Mouse (Mus musculus) kidney, embryonic 14.5 days (tissue): ENCODE results near the gene Lrrc3c. TPM values are rescaled to one million over a fixed set of nuclear protein-coding genes. Genes with fewer than 3 reads are reported as not detected.

Source experiments
- ATAC-seq: fragments of 200-750 bp; cut with Nextera tagmentation; 2 replicates; pipeline ENCODE4 v1.8.0; 2017; ENCODE audit warnings: moderate number of reproducible peaks, mild to moderate bottlenecking, moderate TSS enrichment, moderate library complexity; ENCODE audit not compliant: low FRiP score, low TSS enrichment
- H3K27ac ChIP-seq: fragments of 300-500 bp; sonication (generic); 2 replicates; pipeline ENCODE4 v1.5.1; 2014; ENCODE audit warnings: low read depth, mild to moderate bottlenecking, low read length, moderate library complexity, mixed read lengths
- H3K27me3 ChIP-seq: fragments of 300-500 bp; sonication (generic); 2 replicates; pipeline ENCODE4 v1.6.1; 2014; ENCODE audit warnings: mild to moderate bottlenecking, low read length; ENCODE audit not compliant: control insufficient read depth, insufficient read depth
- H3K36me3 ChIP-seq: fragments of 300-500 bp; sonication (generic); 2 replicates; pipeline ENCODE4 v1.6.1; 2014; ENCODE audit warnings: low read length, mixed read lengths; ENCODE audit not compliant: control insufficient read depth, insufficient read depth
- H3K4me1 ChIP-seq: fragments of 300-500 bp; sonication (generic); 2 replicates; pipeline ENCODE4 v1.6.1; 2014; ENCODE audit warnings: low read length, mixed read lengths; ENCODE audit not compliant: control insufficient read depth, insufficient read depth
- H3K4me2 ChIP-seq: fragments of 300-500 bp; sonication (generic); replicated peaks from 2 replicates; pipeline ENCODE4 v1.6.1; 2014; ENCODE audit warnings: low read depth, mild to moderate bottlenecking, low read length
- H3K4me3 ChIP-seq: fragments of 300-500 bp; sonication (generic); 2 replicates; pipeline ENCODE4 v1.5.1; 2014; ENCODE audit warnings: mild to moderate bottlenecking, low read length
- H3K9ac ChIP-seq: fragments of 300-500 bp; sonication (generic); 2 replicates; pipeline ENCODE4 v1.6.1; 2014; ENCODE audit warnings: low read depth, mild to moderate bottlenecking, low read length, moderate library complexity
- H3K9me3 ChIP-seq: fragments of 300-500 bp; sonication (generic); 2 replicates; pipeline ENCODE4 v1.6.1; 2016; ENCODE audit warnings: low read length; ENCODE audit not compliant: control insufficient read depth
- WGBS: fragments of 180-500 bp; shearing (Covaris S2); extraction: QIAGEN DNeasy Blood & Tissue Kit; methylation state at CpG from one replicate; pipeline ENCODE4 v1.1.7; 2014; 5-methylcytosine and 5-hydroxymethylcytosine counted together
- polyA plus RNA-seq: library from polyadenylated mRNA; unstranded; fragments of >200 nt; fragmentation: Nextera tagmentation; extraction: Ambion mirVana; gene quantifications from 2 replicates; pipeline ENCODE4 v1.2.1, GENCODE M21; 2014

Lrrc3c gene
- polyA plus RNA-seq, 1 experiment from 2014 or later: not detected

GRCm38 (mm10) chr11:98589306-98589705 is 8.8 kb upstream of the Lrrc3c start:
- Histone ChIP-seq H3K9me3 (no peaks in the 10 kb centered on the region), H3K9ac (no peak overlapping the region), H3K4me1 (peaks cover 27% of the 10 kb centered on the region), H3K27ac (no peak overlapping the region), H3K36me3 (no peaks in the 10 kb centered on the region), H3K4me2 (no peak overlapping the region), H3K27me3 (peaks cover 3% of the 10 kb centered on the region), H3K4me3 (no peak overlapping the region)
- 81% methylated on average over 8 of the region's 8 CpGs for WGBS
- no peak for ATAC-seq

- no peak overlapping the region for H3K9ac ChIP-seq
- peaks cover 3% of the 10 kb centered on the region for H3K27me3 ChIP-seq
- 57% methylated on average over 19 of the region's 19 CpGs for WGBS
- ATAC-seq: no peak
- H3K4me1 ChIP-seq: peaks cover 20% of the 10 kb centered on the region
- H3K27ac ChIP-seq: no peak overlapping the region
- H3K9me3 ChIP-seq: no peaks in the 10 kb centered on the region
- H3K4me3 ChIP-seq: no peak overlapping the region
- no peaks in the 10 kb centered on the region for H3K36me3 ChIP-seq
- no peak overlapping the region for H3K4me2 ChIP-seq
Measured at GRCm38 (mm10) chr11:98590548-98591445, 7.3 kb upstream of the Lrrc3c start.

- Histone ChIP-seq H3K27ac (no peak overlapping the region), H3K27me3 (peaks cover 13% of the 10 kb centered on the region), H3K4me1 (no peaks in the 10 kb centered on the region), H3K4me3 (no peak overlapping the region), H3K9ac (no peak overlapping the region), H3K36me3 (no peaks in the 10 kb centered on the region), H3K9me3 (no peaks in the 10 kb centered on the region), H3K4me2 (no peak overlapping the region)
- WGBS: 76% methylated on average over 6 of the region's 6 CpGs
- no peak for ATAC-seq
Measured at GRCm38 (mm10) chr11:98595021-98595420, 3.1 kb upstream of the Lrrc3c start.

GRCm38 (mm10) chr11:98595473-98595872 is 2.6 kb upstream of the Lrrc3c start:
- no peak for ATAC-seq
- no peak overlapping the region for H3K9ac ChIP-seq
- WGBS: 85% methylated on average over 10 of the region's 10 CpGs
- H3K9me3 ChIP-seq: no peaks in the 10 kb centered on the region
- no peak overlapping the region for H3K4me2 ChIP-seq
- H3K27me3 ChIP-seq: peaks cover 15% of the 10 kb centered on the region
- H3K36me3 ChIP-seq: no peaks in the 10 kb centered on the region
- no peak overlapping the region for H3K27ac ChIP-seq
- no peaks in the 10 kb centered on the region for H3K4me1 ChIP-seq
- H3K4me3 ChIP-seq: no peak overlapping the region

- Histone ChIP-seq H3K4me3 (no peak overlapping the region), H3K36me3 (no peaks in the 10 kb centered on the region), H3K4me1 (no peaks in the 10 kb centered on the region), H3K4me2 (no peak overlapping the region), H3K27ac (no peak overlapping the region), H3K9ac (no peak overlapping the region), H3K9me3 (no peaks in the 10 kb centered on the region), H3K27me3 (peaks cover 18% of the 10 kb centered on the region)
- 82% methylated on average over 3 of the region's 3 CpGs for WGBS
- ATAC-seq: no peak
Measured at GRCm38 (mm10) chr11:98595955-98596354, 2.1 kb upstream of the Lrrc3c start.

- no peaks in the 10 kb centered on the region for H3K36me3 ChIP-seq
- 0 out of 2 replicates have a peak, but pooled peaks cover 8% of the 10 kb centered on the region for H3K4me1 ChIP-seq
- H3K9ac ChIP-seq: no peak overlapping the region
- ATAC-seq: 0 out of 2 replicates have a peak, but pooled peaks have one; percentile 43
- no peak overlapping the region for H3K4me2 ChIP-seq
- peaks cover 18% of the 10 kb centered on the region for H3K27me3 ChIP-seq
- no peaks in the 10 kb centered on the region for H3K9me3 ChIP-seq
- no peak overlapping the region for H3K27ac ChIP-seq
- no peak overlapping the region for H3K4me3 ChIP-seq
- 45% methylated on average over 6 of the region's 6 CpGs for WGBS
Measured at GRCm38 (mm10) chr11:98597363-98597762, 728 bp upstream of the Lrrc3c start.

GRCm38 (mm10) chr11:98598851-98599290 is 780 bp downstream of the Lrrc3c start:
- Histone ChIP-seq H3K4me3 (no peak overlapping the region), H3K4me2 (no peak overlapping the region), H3K4me1 (0 out of 2 replicates have a peak, but pooled peaks cover 10% of the 10 kb centered on the region), H3K27ac (no peak overlapping the region), H3K36me3 (no peaks in the 10 kb centered on the region), H3K9ac (no peak overlapping the region), H3K27me3 (peaks cover 23% of the 10 kb centered on the region), H3K9me3 (no peaks in the 10 kb centered on the region)
- WGBS: 63% methylated on average over 18 of the region's 18 CpGs
- ATAC-seq: no peak

GRCm38 (mm10) chr11:98599291-98599690 is 1.2 kb downstream of the Lrrc3c start:
- no peak overlapping the region for H3K9ac ChIP-seq
- ATAC-seq: no peak
- 0 out of 2 replicates have a peak, but pooled peaks cover 10% of the 10 kb centered on the region for H3K4me1 ChIP-seq
- no peak overlapping the region for H3K27ac ChIP-seq
- H3K9me3 ChIP-seq: no peaks in the 10 kb centered on the region
- no peak overlapping the region for H3K4me3 ChIP-seq
- H3K4me2 ChIP-seq: no peak overlapping the region
- H3K27me3 ChIP-seq: peaks cover 20% of the 10 kb centered on the region
- H3K36me3 ChIP-seq: no peaks in the 10 kb centered on the region
- WGBS: 30% methylated on average over 18 of the region's 18 CpGs

- no peak overlapping the region for H3K9ac ChIP-seq
- H3K4me2 ChIP-seq: peak overlapping the region; percentile 45
- peak overlapping the region; percentile 35 for H3K4me3 ChIP-seq
- H3K27ac ChIP-seq: no peak overlapping the region
- 1% methylated on average over 20 of the region's 20 CpGs for WGBS
- no peaks in the 10 kb centered on the region for H3K9me3 ChIP-seq
- peak; percentile 73 for ATAC-seq
- H3K4me1 ChIP-seq: 0 out of 2 replicates have a peak, but pooled peaks cover 10% of the 10 kb centered on the region
- no peaks in the 10 kb centered on the region for H3K36me3 ChIP-seq
- H3K27me3 ChIP-seq: peaks cover 20% of the 10 kb centered on the region
Measured at GRCm38 (mm10) chr11:98602090-98602690, 4.1 kb downstream of the Lrrc3c start.
